Mouse (Mus musculus) erythroblast, embryonic 14.5 days (primary cell): ENCODE measurements around the gene Atg16l1.

Experiments used
- GATA1 ChIP-seq: IDR thresholded peaks from 2 replicates; pipeline ENCODE4 v1.6.1; 2012; ENCODE audit warnings: low read length, inconsistent platforms, mixed read lengths
- TAL1 ChIP-seq: IDR thresholded peaks from 3 replicates; pipeline ENCODE4 v1.6.1; 2012; ENCODE audit warnings: low read length, inconsistent platforms, mixed read lengths

DNA sequence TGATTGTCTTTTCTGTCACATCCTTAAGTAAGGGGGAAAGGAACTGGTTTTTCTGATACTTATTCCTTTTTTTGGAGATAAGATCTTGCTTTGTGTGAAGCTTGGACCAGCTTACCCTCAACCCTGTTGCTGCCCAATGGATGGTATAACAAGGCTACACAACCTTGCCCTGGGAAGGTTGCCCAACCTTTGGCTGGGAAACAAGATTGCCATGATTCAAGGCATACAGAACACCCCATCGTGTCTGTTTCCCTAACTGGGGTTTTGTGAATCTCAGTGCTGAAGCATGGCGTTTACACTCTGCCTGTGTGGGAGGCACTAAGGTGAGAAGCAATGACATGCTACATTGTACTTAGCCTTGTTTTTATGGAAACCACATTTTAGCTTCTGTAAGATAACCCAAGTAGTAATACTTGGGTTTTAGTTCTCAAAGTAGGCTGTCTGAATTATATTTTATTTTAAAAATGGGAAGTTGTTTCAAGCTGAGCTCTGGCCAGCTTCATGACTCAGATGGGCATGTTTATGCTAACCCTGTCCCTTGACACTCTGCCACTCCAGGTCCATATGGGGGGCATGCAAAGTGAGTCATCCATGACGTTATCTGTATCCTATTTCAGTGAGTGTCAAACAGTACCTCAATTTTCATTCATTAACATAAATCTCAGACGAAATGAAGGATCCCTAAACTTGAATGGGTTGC, 36.9 kb downstream of the Atg16l1 start:
- TF ChIP-seq TAL1 = no peak
- no peak for TF ChIP-seq GATA1
